Mouse (Mus musculus) cerebellum, adult 2 months (tissue): ENCODE results near the gene Gm3045.

Experiments
- CTCF ChIP-seq: fragments of 200-500 bp; IDR thresholded peaks from 2 replicates; pipeline ENCODE4 v1.5.1; 2011; ENCODE audit warnings: low read depth, mild to moderate bottlenecking, control low read depth, low read length, moderate library complexity, borderline replicate concordance; ENCODE audit not compliant: insufficient read depth
- POLR2A ChIP-seq: fragments of 200-500 bp; IDR thresholded peaks from 2 replicates; pipeline ENCODE4 v1.6.1; 2011; ENCODE audit warnings: low read length, control low read depth, borderline replicate concordance; ENCODE audit not compliant: insufficient read depth

DNA sequence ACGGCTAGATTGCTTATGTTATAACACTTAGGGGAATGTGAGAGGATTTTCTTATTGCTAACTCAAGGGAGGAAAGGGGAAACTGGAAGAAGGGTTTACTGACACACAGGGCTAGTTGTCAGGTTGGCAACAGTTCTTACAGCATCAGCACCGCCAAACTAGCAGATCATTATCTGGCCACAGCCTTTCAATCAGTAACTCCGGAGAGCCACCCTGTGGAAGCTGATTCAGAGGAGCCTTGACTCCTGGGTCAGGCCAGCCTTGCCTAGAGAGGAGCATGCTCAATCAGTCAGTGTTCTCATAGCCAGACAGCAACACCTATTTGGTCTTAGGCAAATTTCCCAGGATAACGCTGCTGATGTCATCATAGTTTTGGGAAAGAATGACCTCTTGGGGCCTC lies 35.1 kb downstream of the Gm3045 start:
- TF ChIP-seq CTCF (no peak), POLR2A (no peak)
